Mouse (Mus musculus) forebrain, embryonic 11.5 days (tissue): ENCODE data around the gene Zfp764. TPM values are rescaled to one million over a fixed set of nuclear protein-coding genes. Genes with fewer than 3 reads are reported as not detected.
"Not testable (repeated sequence)": the region's sequence is repeated elsewhere in the genome, so short reads cannot be mapped to it uniquely, and the experiment has no call there.

Experiments used
- ATAC-seq: fragments of 200-750 bp; cut with Nextera tagmentation; replicated peaks from 2 replicates; pipeline ENCODE4 v1.8.0; 2017; ENCODE audit warnings: moderate TSS enrichment; ENCODE audit not compliant: low FRiP score
- DNase-seq: peaks from one replicate; pipeline ENCODE4 v3.0.0-alpha.2; 2017; ENCODE audit warnings: low spot score
- H3K27ac ChIP-seq: fragments of 300-500 bp; sonication (generic); 2 replicates; pipeline ENCODE4 v1.5.1; 2014; ENCODE audit warnings: low read depth, low read length
- H3K27me3 ChIP-seq: fragments of 300-500 bp; sonication (generic); 2 replicates; pipeline ENCODE4 v1.6.1; 2014; ENCODE audit warnings: mild to moderate bottlenecking, low read length, mixed read lengths; ENCODE audit not compliant: control insufficient read depth, insufficient read depth
- H3K36me3 ChIP-seq: fragments of 300-500 bp; sonication (generic); 2 replicates; pipeline ENCODE4 v1.6.1; 2014; ENCODE audit warnings: mild to moderate bottlenecking, low read length, moderate library complexity, mixed read lengths; ENCODE audit not compliant: control insufficient read depth, insufficient read depth
- H3K4me1 ChIP-seq: fragments of 300-500 bp; sonication (generic); replicated peaks from 2 replicates; pipeline ENCODE4 v1.6.1; 2014; ENCODE audit warnings: low read length, mixed read lengths; ENCODE audit not compliant: control insufficient read depth, insufficient read depth
- H3K4me2 ChIP-seq: fragments of 300-500 bp; sonication (generic); 2 replicates; pipeline ENCODE4 v1.6.1; 2014; ENCODE audit warnings: low read depth, mild to moderate bottlenecking, low read length, moderate library complexity, mixed read lengths; ENCODE audit not compliant: severe bottlenecking
- H3K4me3 ChIP-seq: fragments of 300-500 bp; sonication (generic); 2 replicates; pipeline ENCODE4 v1.5.1; 2014; ENCODE audit warnings: low read depth, low read length
- H3K9ac ChIP-seq: fragments of 300-500 bp; sonication (generic); 2 replicates; pipeline ENCODE4 v1.6.1; 2014; ENCODE audit warnings: low read length
- H3K9me3 ChIP-seq: fragments of 300-500 bp; sonication (generic); 2 replicates; pipeline ENCODE4 v1.6.1; 2016; ENCODE audit warnings: low read length, mixed read lengths; ENCODE audit not compliant: control insufficient read depth
- WGBS: fragments of 180-500 bp; shearing (Covaris S2); extraction: QIAGEN DNeasy Blood & Tissue Kit; methylation state at CpG from one replicate; pipeline ENCODE4 v1.1.7; 2014; 5-methylcytosine and 5-hydroxymethylcytosine counted together
- polyA plus RNA-seq: library from polyadenylated mRNA; unstranded; fragments of >200 nt; fragmentation: Nextera tagmentation; extraction: Ambion mirVana; gene quantifications from 2 replicates; pipeline ENCODE4 v1.2.1, GENCODE M21; 2014

The Zfp764 gene
- polyA plus RNA-seq, 1 experiment from 2014 or later, result 7.4 TPM

DNA sequence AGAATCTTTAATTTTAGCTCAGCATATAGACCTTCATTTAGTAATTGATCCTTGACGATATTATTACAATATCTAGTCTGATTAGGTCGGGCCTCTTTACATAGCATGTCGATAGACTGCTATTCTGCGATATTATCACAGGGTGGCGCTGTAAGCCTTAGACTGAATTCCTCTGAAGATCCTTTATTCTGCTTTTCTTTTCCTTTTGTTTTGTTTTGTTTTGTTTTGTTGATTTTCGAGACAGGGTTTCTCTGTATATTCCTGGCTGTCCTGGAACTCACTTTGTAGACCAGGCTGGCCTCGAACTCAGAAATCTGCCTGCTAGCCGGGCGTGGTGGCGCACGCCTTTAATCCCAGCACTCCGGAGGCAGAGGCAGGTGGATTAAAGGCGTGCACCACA lies 44.2 kb downstream of the Zfp764 start:
- not testable (repeated sequence) for H3K4me3 ChIP-seq
- WGBS, result 14% methylated on average over 13 of the region's 13 CpGs
- peak overlapping the region; percentile 29; the same call in 1 of the 2 replicates for H3K4me2 ChIP-seq

DNA sequence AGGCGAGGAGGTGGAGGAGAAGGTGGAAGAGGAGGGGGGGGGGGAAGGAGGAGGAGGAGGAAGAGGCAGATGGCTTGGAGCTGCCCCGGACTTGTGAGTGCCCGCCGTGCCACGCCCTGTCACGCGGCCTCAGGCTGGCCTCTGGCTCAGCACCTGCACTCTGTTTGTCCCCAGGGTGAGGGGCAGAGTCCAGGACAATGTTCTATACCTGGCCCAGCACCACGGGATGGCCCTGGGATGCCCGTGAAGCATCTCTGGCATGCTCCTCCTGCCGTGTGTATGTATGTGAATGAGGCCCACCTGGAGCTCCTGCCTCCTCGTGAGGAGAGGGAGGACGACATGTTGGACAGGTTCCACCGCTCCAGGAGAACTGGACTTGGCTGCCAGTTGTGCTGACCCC lies 45.2 kb downstream of the Zfp764 start:
- Histone ChIP-seq H3K4me2 (no peak overlapping the region), H3K36me3 (no peaks in the 10 kb centered on the region), H3K27ac (no peak overlapping the region), H3K27me3 (no peaks in the 10 kb centered on the region), H3K4me3 (no peak overlapping the region), H3K4me1 (peaks cover 6% of the 10 kb centered on the region; the same call in 1 of the 2 replicates), H3K9ac (no peak overlapping the region), H3K9me3 (no peaks in the 10 kb centered on the region)
- ATAC-seq (no peak), DNase-seq (no peak)
- 49% methylated on average over 12 of the region's 13 CpGs for WGBS

More for the DNA sequence above, 44.2 kb downstream of the Zfp764 start:
- ATAC-seq, H3K36me3 ChIP-seq, H3K9ac ChIP-seq, H3K4me1 ChIP-seq, H3K27ac ChIP-seq, H3K9me3 ChIP-seq, H3K27me3 ChIP-seq: not testable (repeated sequence)
- peak; percentile 63 for DNase-seq

DNA sequence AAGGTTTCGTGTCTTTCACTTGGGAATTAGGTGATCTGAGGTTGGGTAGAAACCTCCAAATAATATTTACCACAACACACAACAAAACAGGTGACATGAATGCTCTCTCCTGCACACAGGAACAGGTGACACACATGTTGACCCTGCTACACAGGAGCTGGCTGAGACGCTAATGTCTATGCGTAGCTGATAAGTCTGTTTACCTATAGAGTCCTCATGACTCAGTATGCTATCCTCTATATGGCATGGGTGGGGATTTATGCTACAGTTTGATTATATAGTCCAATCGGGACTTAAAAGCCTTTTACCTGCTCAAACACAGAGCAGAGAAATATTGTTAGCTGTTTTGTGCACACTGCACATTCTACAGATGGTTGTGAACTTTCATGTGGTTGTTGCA lies 46.4 kb downstream of the Zfp764 start:
- H3K27me3 ChIP-seq, result no peaks in the 10 kb centered on the region

DNA sequence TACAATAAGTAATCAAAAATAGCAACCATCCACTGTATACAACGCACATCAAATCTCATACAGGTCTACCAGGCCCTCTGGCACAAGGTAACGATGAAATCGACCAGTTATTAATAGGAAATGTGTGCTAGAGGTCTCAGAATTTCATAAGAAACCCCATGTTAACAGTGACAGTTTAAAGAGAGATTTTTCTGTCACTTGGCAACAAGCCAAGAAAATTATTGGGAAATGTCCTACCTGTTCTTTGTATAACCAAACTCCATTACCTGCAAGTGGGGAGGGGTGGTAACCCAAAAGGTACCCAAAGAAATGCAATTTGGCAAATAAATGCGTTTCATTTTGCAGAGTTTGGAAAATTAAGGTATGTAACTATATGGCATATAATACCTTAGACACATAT lies 48.1 kb downstream of the Zfp764 start:
- no peak overlapping the region for H3K4me2 ChIP-seq
- ATAC-seq, result no peak
- H3K27ac ChIP-seq, result no peak overlapping the region
- H3K27me3 ChIP-seq, result no peaks in the 10 kb centered on the region
- WGBS, result 71% methylated on average over 4 of the region's 4 CpGs
- DNase-seq, result no peak
- H3K9me3 ChIP-seq, result no peaks in the 10 kb centered on the region
- H3K9ac ChIP-seq, result no peak overlapping the region
- no peak overlapping the region for H3K4me3 ChIP-seq
- H3K4me1 ChIP-seq, result peaks cover 2% of the 10 kb centered on the region; the same call in 1 of the 2 replicates
- no peaks in the 10 kb centered on the region for H3K36me3 ChIP-seq

More for the DNA sequence above, 46.4 kb downstream of the Zfp764 start:
- H3K27ac ChIP-seq, result no peak overlapping the region
- DNase-seq, result no peak
- H3K4me3 ChIP-seq, result no peak overlapping the region
- no peak overlapping the region for H3K4me2 ChIP-seq
- H3K9ac ChIP-seq, result no peak overlapping the region
- peaks cover 6% of the 10 kb centered on the region; the same call in 1 of the 2 replicates for H3K4me1 ChIP-seq
- no peaks in the 10 kb centered on the region for H3K9me3 ChIP-seq
- H3K36me3 ChIP-seq, result no peaks in the 10 kb centered on the region
- ATAC-seq, result no peak
- 80% methylated on average over 4 of the region's 4 CpGs for WGBS

DNA sequence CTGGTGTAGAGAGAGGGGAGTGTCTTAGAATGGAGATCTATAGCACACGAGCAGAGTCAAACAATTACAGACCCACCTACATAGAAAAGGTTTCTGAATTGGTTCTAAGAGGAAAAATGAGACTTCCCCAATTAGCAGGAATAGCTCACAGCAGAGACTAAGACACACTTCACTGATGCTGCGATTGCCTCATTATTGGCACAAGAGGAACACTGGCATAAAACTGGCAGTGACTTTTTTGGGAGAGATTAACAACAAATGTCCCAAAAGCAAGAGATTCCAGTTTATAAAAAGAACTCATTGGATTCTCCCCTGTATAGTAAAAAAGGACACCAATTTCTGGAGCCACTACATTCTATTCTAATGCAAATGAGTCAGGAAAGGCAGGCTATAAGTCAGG lies 48.8 kb downstream of the Zfp764 start:
- Histone ChIP-seq H3K4me3 (no peak overlapping the region), H3K9me3 (no peaks in the 10 kb centered on the region), H3K27me3 (no peaks in the 10 kb centered on the region), H3K4me1 (no peaks in the 10 kb centered on the region), H3K36me3 (no peaks in the 10 kb centered on the region), H3K27ac (no peak overlapping the region), H3K9ac (no peak overlapping the region), H3K4me2 (no peak overlapping the region)
- no peak for ATAC-seq
- 48% methylated on average over 2 of the region's 2 CpGs for WGBS
- no peak for DNase-seq

DNA sequence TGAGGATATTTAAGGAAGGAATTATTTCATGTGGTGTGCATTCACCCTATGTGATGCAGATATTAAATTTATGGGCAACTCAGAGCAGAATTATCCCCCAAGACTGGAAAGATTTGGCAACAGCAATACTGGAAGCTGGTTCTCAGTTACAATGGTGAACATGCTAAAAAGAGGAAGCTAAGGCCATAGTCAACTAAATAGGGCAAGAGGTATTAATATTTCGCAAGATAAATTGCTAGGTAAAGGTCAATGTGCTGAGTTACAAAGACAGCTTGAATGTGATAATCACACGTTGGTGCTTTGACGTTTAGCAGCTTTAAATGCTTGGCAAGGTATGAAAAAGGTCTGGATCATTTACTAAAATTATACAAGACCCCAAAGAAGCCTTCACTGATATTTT lies 50.8 kb downstream of the Zfp764 start:
- H3K4me1 ChIP-seq, result no peaks in the 10 kb centered on the region
- H3K4me3 ChIP-seq, result no peak overlapping the region
- no peaks in the 10 kb centered on the region for H3K9me3 ChIP-seq
- no peaks in the 10 kb centered on the region for H3K27me3 ChIP-seq
- H3K4me2 ChIP-seq, result no peak overlapping the region
- ATAC-seq (no peak), DNase-seq (no peak)
- H3K36me3 ChIP-seq, result no peaks in the 10 kb centered on the region
- WGBS, result 74% methylated on average over 3 of the region's 3 CpGs
- no peak overlapping the region for H3K9ac ChIP-seq
- H3K27ac ChIP-seq, result no peak overlapping the region

Other genes starting within 250 kb of the Zfp764 start
- gene Cd2bp2, start 210.8 kb downstream of the Zfp764 start, polyA plus RNA-seq, result 96.5 and 104 TPM in 2 replicates
- 31.7 and 36.5 TPM in 2 replicates for gene Tbc1d10b, start 198.4 kb downstream of the Zfp764 start, polyA plus RNA-seq
- 11.2 and 11.3 TPM in 2 replicates for gene Mylpf, start 197.9 kb downstream of the Zfp764 start, polyA plus RNA-seq
- gene Zfp553, start 173.8 kb downstream of the Zfp764 start, polyA plus RNA-seq, result 41.8 and 43.3 TPM in 2 replicates
- 32.8 and 36.6 TPM in 2 replicates for gene Sept1, start 173.7 kb downstream of the Zfp764 start, polyA plus RNA-seq
- gene Zfp771, start 162.5 kb downstream of the Zfp764 start, polyA plus RNA-seq, result 53.8 and 62.5 TPM in 2 replicates
- gene Dctpp1, start 146.1 kb downstream of the Zfp764 start, polyA plus RNA-seq, result 265 and 279 TPM in 2 replicates
- gene Sephs2, start 132.8 kb downstream of the Zfp764 start, polyA plus RNA-seq, result 86.2 and 87.0 TPM in 2 replicates
- 0.21 and 0.29 TPM in 2 replicates for gene Itgal, start 110.6 kb downstream of the Zfp764 start, polyA plus RNA-seq
- gene Zfp768, start 61.2 kb downstream of the Zfp764 start, polyA plus RNA-seq, result 5.3 and 5.5 TPM in 2 replicates
- 8.5 and 8.6 TPM in 2 replicates for gene Zfp747, start 30.8 kb downstream of the Zfp764 start, polyA plus RNA-seq
- gene 9130019O22Rik, start 19.7 kb downstream of the Zfp764 start, polyA plus RNA-seq, result 5.0 and 5.3 TPM in 2 replicates
- 5.9 and 6.8 TPM in 2 replicates for gene E430018J23Rik, start 13.2 kb downstream of the Zfp764 start, polyA plus RNA-seq
- gene Zfp688, start 15.2 kb upstream of the Zfp764 start, polyA plus RNA-seq, result 35.4 and 35.7 TPM in 2 replicates
- 15.7 and 16.5 TPM in 2 replicates for gene Zfp689, start 42.3 kb upstream of the Zfp764 start, polyA plus RNA-seq
- 70.7 and 77.3 TPM in 2 replicates for gene Prr14, start 52.8 kb upstream of the Zfp764 start, polyA plus RNA-seq
- 13.6 and 14.7 TPM in 2 replicates for gene Fbrs, start 72.4 kb upstream of the Zfp764 start, polyA plus RNA-seq
- 91.6 and 93.5 TPM in 2 replicates for gene Srcap, start 105.2 kb upstream of the Zfp764 start, polyA plus RNA-seq
- gene Gm42715, start 112.8 kb upstream of the Zfp764 start, polyA plus RNA-seq, result 23.3 and 24.7 TPM in 2 replicates
- 10.2 and 13.0 TPM in 2 replicates for gene Tmem265, start 154.6 kb upstream of the Zfp764 start, polyA plus RNA-seq
- gene Phkg2, start 166.5 kb upstream of the Zfp764 start, polyA plus RNA-seq, result 57.9 and 60.5 TPM in 2 replicates
- gene Ccdc189, start 181.8 kb upstream of the Zfp764 start, polyA plus RNA-seq, result 13.5 and 17.7 TPM in 2 replicates
- gene Rnf40, start 181.9 kb upstream of the Zfp764 start, polyA plus RNA-seq, result 59.1 and 66.3 TPM in 2 replicates
- 33.4 and 36.6 TPM in 2 replicates for gene Zfp629, start 209.0 kb upstream of the Zfp764 start, polyA plus RNA-seq